Mouse (Mus musculus): ENCODE results near the gene Syne2.

Syne2 gene

GRCm38 (mm10) chr12:75927596-75927995 lies 109.7 kb downstream of the Syne2 start:
- no peak for DNase-seq (ENCODE audit: low read depth)

DNA sequence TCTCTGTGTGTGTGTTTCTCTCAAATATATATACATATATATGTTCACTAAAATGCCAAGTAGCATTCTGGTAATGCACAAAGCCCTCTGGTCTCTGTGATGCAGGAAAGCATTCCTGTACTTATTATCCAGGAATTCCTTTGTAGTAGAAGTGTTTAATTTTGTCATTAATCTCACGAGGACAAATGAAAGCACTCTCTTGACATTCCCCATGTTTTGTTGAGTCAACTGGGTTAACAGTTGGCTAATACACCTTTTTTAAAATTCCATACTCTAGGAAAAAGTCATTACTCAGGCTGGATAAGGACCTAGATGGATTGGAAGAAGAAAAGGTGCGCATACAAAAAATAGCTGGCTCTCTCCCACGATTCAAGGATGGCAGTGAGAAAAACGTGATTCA lies 115.6 kb downstream of the Syne2 start:
- DNase-seq (ENCODE audit: low read depth) = no peak

DNA sequence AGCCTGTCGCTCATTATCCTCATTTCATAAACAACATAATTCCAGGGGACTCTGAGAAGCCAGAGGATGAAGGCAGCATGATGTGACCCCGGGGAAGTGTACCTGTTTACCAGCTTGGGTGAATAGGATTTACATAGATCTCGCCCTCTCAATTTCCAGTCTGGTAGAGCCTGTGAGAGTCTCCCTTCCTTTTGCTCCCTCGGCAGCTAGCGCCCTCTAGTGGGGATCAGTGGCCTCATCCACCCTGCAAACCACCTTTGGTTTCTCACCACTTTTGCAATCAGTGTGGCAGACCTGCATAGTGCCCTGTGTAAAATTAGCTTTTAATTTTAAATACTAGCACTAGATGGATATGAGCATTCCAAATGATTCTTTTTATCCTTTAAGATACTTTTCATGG lies 133.4 kb downstream of the Syne2 start:
- peak; percentile 64 for DNase-seq (ENCODE audit: low read depth)

- no peak for DNase-seq (ENCODE audit: low read depth)
Observed at GRCm38 (mm10) chr12:75952011-75952410, 134.1 kb downstream of the Syne2 start.

- no peak for DNase-seq (ENCODE audit: low read depth)
Observed at GRCm38 (mm10) chr12:75966441-75967195, 148.7 kb downstream of the Syne2 start.

- DNase-seq (ENCODE audit: low read depth) = no peak
Observed at GRCm38 (mm10) chr12:75979079-75979478, 161.1 kb downstream of the Syne2 start.

GRCm38 (mm10) chr12:75983336-75983735 lies 165.4 kb downstream of the Syne2 start:
- DNase-seq (ENCODE audit: low read depth) = no peak

- DNase-seq (ENCODE audit: low read depth) = peak; percentile 38
Observed at GRCm38 (mm10) chr12:75992226-75992858, 174.4 kb downstream of the Syne2 start.

DNA sequence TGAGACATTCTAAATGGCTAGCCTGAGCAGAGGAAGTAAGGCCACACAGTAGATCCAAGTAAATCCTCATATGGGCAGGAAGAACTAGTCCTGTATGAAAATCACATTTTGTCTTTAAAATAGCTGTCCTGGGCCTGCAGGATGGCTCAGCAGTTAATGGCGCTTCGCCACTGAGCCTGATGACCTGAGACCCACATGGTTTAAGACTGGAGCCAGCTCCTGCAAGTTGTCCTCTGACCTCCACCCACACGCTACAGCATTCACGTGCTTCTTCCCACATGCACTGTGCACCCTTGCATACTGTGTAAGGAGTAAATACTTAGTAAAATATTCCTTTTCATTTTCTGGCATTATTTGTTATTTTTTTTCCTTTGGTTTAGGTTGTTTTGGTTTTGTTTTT lies 175.0 kb downstream of the Syne2 start:
- no peak for DNase-seq (ENCODE audit: low read depth)

GRCm38 (mm10) chr12:75995086-75995485 lies 177.2 kb downstream of the Syne2 start:
- peak; percentile 43 for DNase-seq (ENCODE audit: low read depth)

DNA sequence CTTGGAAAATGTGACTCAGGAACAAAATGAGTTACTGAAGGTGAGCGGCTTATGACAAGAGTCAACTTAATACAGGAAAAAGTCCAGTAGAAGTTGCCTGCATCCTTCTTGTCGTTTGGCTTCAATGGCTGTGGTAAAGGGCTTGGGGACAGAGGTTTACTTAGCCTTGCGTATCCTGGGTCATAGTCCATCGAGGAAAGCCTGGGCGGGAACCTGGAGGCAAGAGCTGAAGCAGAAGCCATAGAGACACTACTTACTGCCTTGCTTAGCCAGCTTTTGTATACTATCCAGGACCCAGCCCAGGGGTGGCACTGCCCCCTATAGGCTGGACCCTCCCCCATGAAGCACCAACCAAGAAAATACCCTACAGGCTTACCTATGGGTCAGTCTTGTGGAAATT lies 179.6 kb downstream of the Syne2 start:
- DNase-seq (ENCODE audit: low read depth) = no peak

DNA sequence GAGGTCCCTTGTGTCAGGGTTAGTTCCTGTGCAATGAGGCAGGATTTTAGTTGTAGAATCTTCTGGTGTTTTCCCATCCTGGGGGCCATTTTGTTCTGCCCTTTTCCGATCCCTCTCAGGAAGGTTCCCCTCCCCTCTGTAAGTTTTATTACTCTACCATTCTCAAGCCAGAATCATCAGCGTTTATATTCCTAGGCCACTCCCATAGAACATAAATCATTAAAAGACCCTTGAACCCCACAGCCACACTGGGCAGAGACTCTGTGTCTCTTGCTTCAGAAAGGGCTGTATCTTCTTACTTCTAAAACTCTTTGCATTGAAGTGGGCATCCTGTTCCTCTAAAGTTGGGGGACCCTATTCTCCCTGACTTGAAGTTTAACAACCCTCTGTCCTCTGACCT lies 180.5 kb downstream of the Syne2 start:
- DNase-seq (ENCODE audit: low read depth) = no peak

- DNase-seq (ENCODE audit: low read depth) = peak; percentile 35
Observed at GRCm38 (mm10) chr12:76004697-76005249, 186.8 kb downstream of the Syne2 start.

- no peak for DNase-seq (ENCODE audit: low read depth)
Observed at GRCm38 (mm10) chr12:76008991-76009390, 191.1 kb downstream of the Syne2 start.

GRCm38 (mm10) chr12:76012789-76013188 lies 194.9 kb downstream of the Syne2 start:
- DNase-seq (ENCODE audit: low read depth) = no peak

GRCm38 (mm10) chr12:76013480-76013879 lies 195.5 kb downstream of the Syne2 start:
- peak; percentile 83 for DNase-seq (ENCODE audit: low read depth)

- peak; percentile 36 for DNase-seq (ENCODE audit: low read depth)
Observed at GRCm38 (mm10) chr12:76015026-76015425, 197.1 kb downstream of the Syne2 start.

DNA sequence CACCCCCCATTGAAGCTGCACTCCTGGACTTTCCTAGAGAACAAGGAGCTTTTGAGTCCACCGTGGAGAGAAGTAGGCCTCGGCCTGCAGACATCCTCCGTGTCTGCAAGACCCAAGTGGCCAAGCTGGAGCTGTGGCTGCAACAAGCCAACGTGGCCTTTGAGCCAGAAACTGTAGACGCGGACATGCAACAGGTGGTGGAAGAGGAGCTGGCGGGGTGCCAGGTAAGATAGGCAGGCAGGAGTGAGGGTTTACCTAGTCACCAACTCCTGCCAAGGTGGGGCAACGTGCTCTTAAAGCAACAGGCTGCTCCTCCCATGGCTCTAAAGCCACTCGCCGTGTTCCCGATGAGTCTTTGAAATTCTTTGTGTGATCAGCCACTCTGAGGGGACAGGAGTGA lies 197.6 kb downstream of the Syne2 start:
- DNase-seq (ENCODE audit: low read depth) = peak; percentile 14

DNA sequence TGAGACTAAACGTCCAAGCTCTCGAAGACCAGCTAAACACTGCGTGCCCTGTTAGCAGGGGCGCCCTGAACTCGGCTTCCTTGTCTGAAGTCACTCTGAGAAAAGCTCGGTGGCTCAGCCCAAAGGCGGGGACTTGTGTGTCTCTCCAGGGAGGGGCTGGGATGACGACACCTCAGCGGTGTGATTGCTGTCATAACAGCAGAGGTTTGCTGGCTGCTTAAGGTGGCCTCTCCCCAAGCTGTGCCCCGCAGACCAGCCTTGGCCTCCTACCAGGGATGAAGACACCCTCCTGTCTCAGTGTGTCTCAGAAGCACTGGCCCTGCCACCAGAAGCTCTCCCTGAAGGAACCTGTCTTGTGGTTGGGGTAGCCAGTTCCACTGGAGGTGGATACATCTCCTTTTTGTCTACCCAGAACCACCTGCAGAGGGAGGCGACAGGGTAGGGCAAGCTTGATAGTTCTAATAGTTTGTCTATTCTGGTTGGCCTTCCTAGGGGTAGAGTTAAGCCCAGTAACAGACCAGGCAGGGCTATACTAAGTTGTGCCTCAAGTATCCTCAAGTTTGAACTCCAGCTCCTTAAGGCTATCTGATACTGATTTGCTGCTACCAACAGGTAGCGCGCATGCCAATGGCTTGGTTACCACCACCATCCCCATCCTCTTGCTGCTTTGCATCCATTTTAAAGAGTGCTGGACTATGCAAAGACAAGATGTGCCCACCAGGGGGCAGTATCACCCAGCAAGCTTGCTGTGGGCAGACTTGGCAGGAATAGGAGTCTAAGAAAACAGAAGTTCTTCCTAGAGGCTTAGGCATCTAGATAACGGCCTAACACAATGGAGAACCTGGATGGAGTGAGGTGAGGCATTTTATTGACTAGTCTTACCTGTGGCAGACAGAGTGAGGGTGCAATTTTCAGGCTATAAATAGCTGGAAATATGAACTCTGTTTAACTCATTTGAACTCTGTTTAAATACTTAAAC lies 198.5 kb downstream of the Syne2 start:
- peak; percentile 88 for DNase-seq (ENCODE audit: low read depth)

- peak; percentile 41 for DNase-seq (ENCODE audit: low read depth)
Observed at GRCm38 (mm10) chr12:76018640-76019039, 200.7 kb downstream of the Syne2 start.

DNA sequence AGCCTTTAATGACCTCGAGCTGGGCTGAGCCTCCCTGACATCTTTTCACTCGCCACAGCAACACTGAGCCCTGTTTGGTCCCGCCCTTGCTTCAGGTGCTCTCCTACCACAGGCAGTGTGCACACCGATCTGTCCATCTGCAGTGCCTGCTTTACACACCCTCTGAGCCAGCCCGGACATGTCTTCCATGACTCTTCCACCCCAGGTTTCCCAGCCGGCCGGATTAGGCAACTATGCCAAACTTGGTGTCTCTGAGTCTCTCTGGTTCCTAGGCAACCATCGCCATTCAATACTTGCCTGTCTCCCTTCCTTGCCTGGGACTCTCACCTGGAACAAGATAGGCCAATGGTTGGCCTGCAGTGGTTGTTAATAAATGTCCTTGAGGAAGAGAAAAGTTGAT lies 224.4 kb downstream of the Syne2 start:
- no peak for DNase-seq (ENCODE audit: low read depth)

GRCm38 (mm10) chr12:76046561-76046960 lies 228.6 kb downstream of the Syne2 start:
- no peak for DNase-seq (ENCODE audit: low read depth)
